Mouse (Mus musculus): ENCODE data around the gene Kctd13.

- TF ChIP-seq CTCF (IDR thresholded peaks at IDR 0.05; ENCODE audit: low read depth, low read length) (no peak), POLR2AphosphoS5 (IDR thresholded peaks at IDR 0.05; ENCODE audit: insufficient replicate concordance, low read depth, low read length) (no peak), GATA2 (IDR thresholded peaks at IDR 0.05; ENCODE audit: borderline replicate concordance, low read depth, low read length) (no peak), GATA1 (IDR thresholded peaks at IDR 0.05; ENCODE audit: borderline replicate concordance, low read length) (no peak), TAL1 (conservative IDR thresholded peaks at IDR 0.05; ENCODE audit: low read depth, low read length) (no peak)
These were observed 38.7 kb downstream of the Kctd13 start for GRCm38 (mm10) chr7:126967361-126967760.

All from G1E (cell line).